Mouse (Mus musculus) effector memory CD4-positive, alpha-beta T cell, adult 7 months (primary cell): ENCODE measurements around the gene Olfr382. TPM values are rescaled to one million over a fixed set of nuclear protein-coding genes. Genes with fewer than 3 reads are reported as not detected.

Experiments used
- polyA plus RNA-seq: library from polyadenylated mRNA; unstranded; fragments of 100-300 nt; shearing (Covaris generic); gene quantifications from one replicate; pipeline ENCODE4 v1.2.1, GENCODE M21; 2017

Olfr382 gene
- not detected for polyA plus RNA-seq

DNA sequence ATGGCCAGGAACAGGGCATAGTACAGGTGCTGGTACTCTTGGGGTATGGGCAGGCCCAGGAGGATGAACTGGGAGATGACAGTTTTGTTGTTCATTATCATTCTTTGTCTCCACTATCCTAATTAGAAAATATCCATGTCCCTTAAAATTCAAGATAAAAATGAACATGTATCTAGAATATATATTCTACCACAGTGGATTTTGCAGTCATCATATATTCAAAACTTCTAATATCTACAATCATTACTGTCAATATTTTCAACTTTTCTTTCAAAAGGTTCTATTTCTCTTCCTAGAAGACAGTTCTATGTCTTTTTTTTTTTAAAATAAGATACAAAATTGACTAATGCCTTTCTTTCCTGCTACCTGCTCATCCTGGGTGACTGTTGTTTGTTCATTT, at the start of gene Olfr382:
Gene Olfr382 (minus strand): TSS at position 101 of the 400 bp plus-strand sequence.

DNA sequence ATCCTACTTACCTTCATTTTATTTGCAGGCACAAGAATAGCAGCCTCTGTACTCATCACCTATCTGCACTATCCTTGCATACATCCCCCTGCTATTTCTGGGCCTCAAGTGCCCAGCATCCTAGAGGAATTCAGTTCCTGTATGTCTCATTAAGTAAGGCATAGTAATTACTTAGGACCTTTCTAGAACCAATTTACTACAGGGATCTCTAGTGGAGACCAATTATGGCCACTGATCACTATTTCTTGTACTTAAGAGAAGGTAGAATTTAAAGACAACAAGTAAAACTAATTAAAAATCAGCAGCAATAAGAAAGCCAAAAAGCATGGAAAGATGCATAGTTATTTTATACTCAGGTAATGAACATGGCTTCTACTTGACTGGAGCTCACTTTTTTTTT, 25.5 kb downstream of the Olfr382 start, which contains the start of gene Olfr381:
Gene Olfr381 (minus strand): TSS at position 101 of the 400 bp plus-strand sequence.

Other genes with a start within 250 kb of the Olfr382 start
- 0.12 TPM for gene Trpv3, start 249.8 kb downstream of the Olfr382 start, polyA plus RNA-seq
- gene Aspa, start 187.6 kb downstream of the Olfr382 start, polyA plus RNA-seq, result 0.82 TPM
- not detected for gene Gm49340, start 187.5 kb downstream of the Olfr382 start, polyA plus RNA-seq
- gene Spata22, start 187.5 kb downstream of the Olfr382 start, polyA plus RNA-seq, result not detected
- not detected for gene Olfr20, start 166.4 kb downstream of the Olfr382 start, polyA plus RNA-seq
- gene Olfr376, start 146.0 kb downstream of the Olfr382 start, polyA plus RNA-seq, result not detected
- not detected for gene Olfr1, start 117.6 kb downstream of the Olfr382 start, polyA plus RNA-seq
- not detected for gene Olfr378, start 88.7 kb downstream of the Olfr382 start, polyA plus RNA-seq
- gene Olfr380, start 59.7 kb downstream of the Olfr382 start, polyA plus RNA-seq, result not detected
- not detected for gene Olfr381, start 25.6 kb downstream of the Olfr382 start, polyA plus RNA-seq
- not detected for gene Olfr385, start 75.8 kb upstream of the Olfr382 start, polyA plus RNA-seq
- not detected for gene Olfr384, start 81.4 kb upstream of the Olfr382 start, polyA plus RNA-seq
- gene Zfp735, start 171.6 kb upstream of the Olfr382 start, polyA plus RNA-seq, result not detected